Mouse (Mus musculus) MEL (cell line): ENCODE measurements at regions not wholly inside any gene's neighbourhood (a gene's known extent, or its start where the extent isn't known, plus 50 kb on each side); places are given as distances from the start of the nearest gene placed in this dataset.

Experiments
- DNase-seq: peaks from one replicate; pipeline ENCODE4 v3.0.0; 2011; ENCODE audit warnings: low read depth, low spot score
- H3K27ac ChIP-seq: 2 replicates; pipeline ENCODE4 v1.5.1; 2012; ENCODE audit warnings: low read depth, mild to moderate bottlenecking, control low read depth, low read length, moderate library complexity; ENCODE audit not compliant: control insufficient read depth
- H3K27me3 ChIP-seq, 2 experiments: fragments of 150-350 bp in 1 of 2; sonication (generic) in 1 of 2; 2 replicates each; pipeline ENCODE4 v1.6.1; 2012; ENCODE audit warnings: low read length in 2 of 2, mild to moderate bottlenecking in 2 of 2, improper control_type of control experiment in 1 of 2, moderate library complexity in 1 of 2; ENCODE audit not compliant: insufficient read depth in 2 of 2, control insufficient read depth in 1 of 2
- H3K36me3 ChIP-seq, 2 experiments: 2 replicates each; pipeline ENCODE4 v1.6.1; 2012 to 2014; ENCODE audit warnings: low read length in 2 of 2, improper control_type of control experiment in 1 of 2, inconsistent platforms in 1 of 2, mild to moderate bottlenecking in 1 of 2; ENCODE audit not compliant: insufficient read depth in 2 of 2, control insufficient read depth in 1 of 2
- H3K4me1 ChIP-seq, 2 experiments: fragments of 150-350 bp in 1 of 2; sonication (generic) in 1 of 2; 2 replicates each; pipeline ENCODE4 v1.6.1; 2012; ENCODE audit warnings: low read length in 2 of 2, improper control_type of control experiment in 1 of 2, mild to moderate bottlenecking in 1 of 2; ENCODE audit not compliant: insufficient read depth in 2 of 2, control insufficient read depth in 1 of 2
- H3K4me3 ChIP-seq, 2 experiments: fragments of 150-350 bp in 1 of 2; sonication (generic) in 1 of 2; 2 replicates each; pipeline ENCODE4 v1.5.1; 2012; ENCODE audit warnings: low read depth in 2 of 2, low read length in 2 of 2, mild to moderate bottlenecking in 2 of 2, moderate library complexity in 2 of 2, control low read depth in 1 of 2, improper control_type of control experiment in 1 of 2; ENCODE audit not compliant: control insufficient read depth in 1 of 2, insufficient read depth in 1 of 2
- H3K79me2 ChIP-seq: 2 replicates; pipeline ENCODE4 v1.6.1; 2012; ENCODE audit warnings: mild to moderate bottlenecking, low read length, moderate library complexity; ENCODE audit not compliant: control insufficient read depth, poor library complexity, insufficient read depth
- H3K9ac ChIP-seq: 2 replicates; pipeline ENCODE4 v1.6.1; 2012; ENCODE audit warnings: low read depth, mild to moderate bottlenecking, control low read depth, low read length, moderate library complexity; ENCODE audit not compliant: control insufficient read depth, poor library complexity, severe bottlenecking
- H3K9me3 ChIP-seq: fragments of 150-350 bp; sonication (generic); replicated peaks from 2 replicates; pipeline ENCODE4 v1.6.1; 2012; ENCODE audit warnings: mild to moderate bottlenecking, low read length, improper control_type of control experiment, moderate library complexity; ENCODE audit not compliant: insufficient read depth
- BHLHE40 ChIP-seq: IDR thresholded peaks from 2 replicates; pipeline ENCODE4 v1.6.1; 2012; ENCODE audit warnings: low read depth, mild to moderate bottlenecking, inconsistent platforms, low read length, improper control_type of control experiment, borderline replicate concordance
- CHD1 ChIP-seq: IDR thresholded peaks from 2 replicates; pipeline ENCODE4 v1.6.1; 2012; ENCODE audit warnings: low read depth, mild to moderate bottlenecking, inconsistent platforms, low read length, improper control_type of control experiment
- CHD2 ChIP-seq: IDR thresholded peaks from 2 replicates; pipeline ENCODE4 v1.6.1; 2011; ENCODE audit warnings: low read length, improper control_type of control experiment
- CTCF ChIP-seq, 3 experiments: IDR thresholded peaks in 2 of 3; conservative IDR thresholded peaks in 1 of 3; 2 replicates each; pipeline ENCODE4 v1.5.1; 2011 to 2012; ENCODE audit warnings: low read length in 3 of 3, low read depth in 2 of 3, mild to moderate bottlenecking in 2 of 3, improper control_type of control experiment in 1 of 3, inconsistent platforms in 1 of 3, mixed read lengths in 1 of 3, moderate library complexity in 1 of 3; ENCODE audit not compliant: control insufficient read depth in 1 of 3, insufficient read depth in 1 of 3, poor library complexity in 1 of 3, severe bottlenecking in 1 of 3
- ETS1 ChIP-seq: IDR thresholded peaks from 2 replicates; pipeline ENCODE4 v1.6.1; 2012; ENCODE audit warnings: low read depth, mild to moderate bottlenecking, inconsistent platforms, low read length, improper control_type of control experiment, moderate library complexity
- GATA1 ChIP-seq: IDR thresholded peaks from 2 replicates; pipeline ENCODE4 v1.6.1; 2011; ENCODE audit warnings: low read depth, low read length, improper control_type of control experiment
- MAZ ChIP-seq: IDR thresholded peaks from 2 replicates; pipeline ENCODE4 v1.6.1; 2012; ENCODE audit warnings: low read depth, mild to moderate bottlenecking, inconsistent platforms, low read length, improper control_type of control experiment
- NELFE ChIP-seq: IDR thresholded peaks from 2 replicates; pipeline ENCODE4 v1.6.1; 2011; ENCODE audit warnings: low read depth, low read length, improper control_type of control experiment
- POLR2A ChIP-seq, 2 experiments: IDR thresholded peaks; 2 replicates each; pipeline ENCODE4 v1.6.1; 2011 to 2012; ENCODE audit warnings: low read length in 2 of 2, mild to moderate bottlenecking in 2 of 2, control low read depth in 1 of 2, improper control_type of control experiment in 1 of 2, low read depth in 1 of 2, moderate library complexity in 1 of 2; ENCODE audit not compliant: control insufficient read depth in 1 of 2, insufficient read depth in 1 of 2, poor library complexity in 1 of 2
- RAD21 ChIP-seq: IDR thresholded peaks from 2 replicates; pipeline ENCODE4 v1.6.1; 2011; ENCODE audit warnings: mild to moderate bottlenecking, low read depth, low read length, improper control_type of control experiment
- TAL1 ChIP-seq: IDR thresholded peaks from 2 replicates; pipeline ENCODE4 v1.6.1; 2012; ENCODE audit warnings: mild to moderate bottlenecking, inconsistent platforms, low read length, moderate library complexity, mixed read lengths
- TBP ChIP-seq: IDR thresholded peaks from 2 replicates; pipeline ENCODE4 v1.8.0; 2011; ENCODE audit warnings: low read depth, low read length, improper control_type of control experiment
- TCF12 ChIP-seq: IDR thresholded peaks from 2 replicates; pipeline ENCODE4 v1.6.1; 2014; ENCODE audit warnings: low read depth, mild to moderate bottlenecking, inconsistent platforms, low read length, improper control_type of control experiment, moderate library complexity
- UBTF ChIP-seq: IDR thresholded peaks from 2 replicates; pipeline ENCODE4 v1.6.1; 2012; ENCODE audit warnings: low read depth, mild to moderate bottlenecking, inconsistent platforms, low read length, improper control_type of control experiment, moderate library complexity, borderline replicate concordance; ENCODE audit not compliant: insufficient read depth
- USF1 ChIP-seq: IDR thresholded peaks from 2 replicates; pipeline ENCODE4 v1.6.1; 2014; ENCODE audit warnings: low read depth, mild to moderate bottlenecking, inconsistent platforms, low read length, improper control_type of control experiment, moderate library complexity
- USF2 ChIP-seq, 2 experiments: IDR thresholded peaks; 2 replicates each; pipeline ENCODE4 v1.6.1; 2011 to 2012; ENCODE audit warnings: improper control_type of control experiment in 2 of 2, low read length in 2 of 2, borderline replicate concordance in 1 of 2, inconsistent platforms in 1 of 2, low read depth in 1 of 2, mild to moderate bottlenecking in 1 of 2; ENCODE audit not compliant: insufficient read depth in 1 of 2
- ZC3H11A ChIP-seq: IDR thresholded peaks from 2 replicates; pipeline ENCODE4 v1.6.1; 2012; ENCODE audit warnings: low read depth, mild to moderate bottlenecking, inconsistent platforms, low read length, improper control_type of control experiment
- ZMIZ1 ChIP-seq: IDR thresholded peaks from 2 replicates; pipeline ENCODE4 v1.6.1; 2012; ENCODE audit warnings: low read depth, mild to moderate bottlenecking, inconsistent platforms, low read length, improper control_type of control experiment, moderate library complexity
- ZNF384 ChIP-seq: IDR thresholded peaks from 2 replicates; pipeline ENCODE4 v1.6.1; 2012; ENCODE audit warnings: low read depth, mild to moderate bottlenecking, inconsistent platforms, low read length, improper control_type of control experiment

DNA sequence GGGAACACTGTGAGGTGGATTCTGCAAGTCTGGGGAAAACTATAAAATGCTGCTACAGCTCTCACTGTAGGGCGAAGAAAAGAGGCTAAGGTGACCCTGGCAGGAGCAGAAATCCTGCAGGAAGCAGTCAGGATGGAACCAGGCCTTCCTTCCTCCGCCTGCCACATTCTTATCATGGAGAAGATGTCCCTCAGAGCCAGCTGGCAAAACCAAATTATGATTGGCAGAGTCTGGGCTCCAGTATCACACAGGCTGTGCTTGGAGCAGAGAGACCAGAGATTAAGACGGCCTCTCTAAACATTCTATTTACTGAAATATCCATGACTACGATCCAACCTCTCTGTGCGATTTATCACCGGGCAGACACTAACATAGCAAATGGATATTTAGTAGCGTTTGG is 92.2 kb upstream of the Max start:
- H3K27ac ChIP-seq, result peak overlapping the region; percentile 1; the same call in 1 of the 2 replicates
- no peaks in the 10 kb centered on the region for H3K27me3 ChIP-seq
- H3K79me2 ChIP-seq, result no peaks in the 10 kb centered on the region
- TF ChIP-seq GATA1, result no peak
- TF ChIP-seq POLR2A (IDR thresholded peaks at IDR 0.05; ENCODE audit: control insufficient read depth in 1 of 2, insufficient read depth in 1 of 2, low read depth in 1 of 2, low read length in 2 of 2, poor library complexity in 1 of 2), result no peak
- no peak for TF ChIP-seq ZMIZ1
- no peak for TF ChIP-seq USF1
- TF ChIP-seq TAL1, result no peak
- TF ChIP-seq ZNF384, result no peak
- no peak for TF ChIP-seq BHLHE40
- no peak for TF ChIP-seq CHD1
- no peak for TF ChIP-seq NELFE
- no peak for TF ChIP-seq TCF12
- TF ChIP-seq UBTF, result no peak
- no peak for TF ChIP-seq RAD21
- TF ChIP-seq CHD2, result no peak
- no peak for TF ChIP-seq ZC3H11A
- TF ChIP-seq USF2 (IDR thresholded peaks at IDR 0.05; ENCODE audit: borderline replicate concordance in 1 of 2, insufficient read depth in 1 of 2, low read depth in 1 of 2, low read length in 2 of 2), result no peak
- TF ChIP-seq ETS1, result no peak
- H3K9ac ChIP-seq, result no peak overlapping the region; the same call in 1 of the 2 replicates
- peaks cover 0 to 62% of the 10 kb centered on the region in 2 experiments; a peak in 2 of 4 replicates for H3K36me3 ChIP-seq
- no peak overlapping the region for H3K4me3 ChIP-seq
- H3K9me3 ChIP-seq, result no peaks in the 10 kb centered on the region
- peaks cover 54 to 67% of the 10 kb centered on the region in 2 experiments for H3K4me1 ChIP-seq
- DNase-seq, result no peak

DNA sequence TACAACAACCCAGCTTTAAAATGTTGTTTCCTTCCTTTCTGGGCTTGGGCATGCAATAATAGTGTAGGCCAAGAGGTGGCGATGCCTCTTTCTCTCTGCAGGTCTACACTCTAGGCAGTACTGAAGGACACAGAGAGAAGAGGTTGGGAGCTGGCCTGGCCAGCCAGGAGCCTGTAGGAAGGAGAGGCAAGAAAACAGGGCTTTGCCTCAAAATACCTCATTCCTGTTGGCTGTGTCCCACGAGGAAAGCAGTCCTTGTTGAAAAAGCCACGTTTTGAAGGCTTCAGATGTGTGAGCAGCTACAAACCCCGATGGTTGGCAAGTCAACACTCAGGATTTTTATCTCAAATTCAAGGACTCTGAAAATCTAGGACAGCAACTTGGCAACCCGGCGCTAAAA is 90.9 kb upstream of the Max start:
- H3K4me1 ChIP-seq, result peaks cover 42 to 54% of the 10 kb centered on the region in 2 experiments
- H3K4me3 ChIP-seq, result peak overlapping the region in 1 of 2 experiments; percentile 11; a peak in 1 of 4 replicates
- no peak for TF ChIP-seq MAZ
- TF ChIP-seq CTCF (IDR thresholded peaks at IDR 0.05 in 2 of 3, conservative IDR thresholded peaks at IDR 0.05 in 1 of 3; ENCODE audit: control insufficient read depth in 1 of 3, insufficient read depth in 1 of 3, low read depth in 2 of 3, low read length in 3 of 3, poor library complexity in 1 of 3, severe bottlenecking in 1 of 3), result peak in 2 of 3 experiments; percentile 67 to 95; a peak in 4 of 6 replicates
- TF ChIP-seq TBP, result peak; percentile 63; the same call in 1 of the 2 replicates
- peak in 1 of 2 experiments; percentile 53; a peak in 1 of 4 replicates for TF ChIP-seq POLR2A (IDR thresholded peaks at IDR 0.05; ENCODE audit: control insufficient read depth in 1 of 2, insufficient read depth in 1 of 2, low read depth in 1 of 2, low read length in 2 of 2, poor library complexity in 1 of 2)
- no peaks in the 10 kb centered on the region for H3K9me3 ChIP-seq
- peak; percentile 92 for DNase-seq
- H3K79me2 ChIP-seq, result no peaks in the 10 kb centered on the region
- H3K9ac ChIP-seq, result peak overlapping the region; percentile 48
- peaks cover 0 to 48% of the 10 kb centered on the region in 2 experiments; a peak in 2 of 4 replicates for H3K36me3 ChIP-seq
- peak overlapping the region; percentile 57 for H3K27ac ChIP-seq
- no peaks in the 10 kb centered on the region for H3K27me3 ChIP-seq
